Mouse (Mus musculus) ES-E14 (cell line): Measurements from ENCODE around the gene Lrmda. TPM values are rescaled to one million over a fixed set of nuclear protein-coding genes. Genes with fewer than 3 reads are reported as not detected.

ENCODE experiments used
- DNase-seq: peaks from one replicate; pipeline ENCODE4 v3.0.0-alpha.2; 2013; ENCODE audit warnings: low read depth, low spot score
- H3K27ac ChIP-seq: 2 replicates; pipeline ENCODE4 v1.5.1; 2012; ENCODE audit warnings: low read depth, mild to moderate bottlenecking, low read length, moderate library complexity, mixed read lengths; ENCODE audit not compliant: poor library complexity, insufficient read depth, severe bottlenecking
- H3K36me3 ChIP-seq: 2 replicates; pipeline ENCODE4 v1.6.1; 2012; ENCODE audit warnings: mild to moderate bottlenecking, low read length, moderate library complexity, mixed read lengths; ENCODE audit not compliant: control insufficient read depth, poor library complexity, insufficient read depth, severe bottlenecking
- H3K4me1 ChIP-seq, 2 experiments: fragments of 150-350 bp in 1 of 2; sonication (generic) in 1 of 2; 2 replicates each; pipeline ENCODE4 v1.6.1; 2012; ENCODE audit warnings: low read length in 2 of 2, mild to moderate bottlenecking in 1 of 2, mixed read lengths in 1 of 2; ENCODE audit not compliant: control insufficient read depth in 2 of 2, insufficient read depth in 2 of 2, poor library complexity in 1 of 2
- H3K4me3 ChIP-seq, 2 experiments: fragments of 150-350 bp in 1 of 2; sonication (generic) in 1 of 2; 2 replicates each; pipeline ENCODE4 v1.5.1; 2012; ENCODE audit warnings: low read length in 2 of 2, low read depth in 1 of 2, mild to moderate bottlenecking in 1 of 2, mixed read lengths in 1 of 2; ENCODE audit not compliant: insufficient read depth in 1 of 2, poor library complexity in 1 of 2, severe bottlenecking in 1 of 2
- H3K9ac ChIP-seq: 2 replicates; pipeline ENCODE4 v1.6.1; 2012; ENCODE audit warnings: low read depth, mild to moderate bottlenecking, low read length, mixed read lengths; ENCODE audit not compliant: poor library complexity, insufficient read depth, severe bottlenecking
- H3K9me3 ChIP-seq: fragments of 150-350 bp; sonication (generic); 2 replicates; pipeline ENCODE4 v1.6.1; 2012; ENCODE audit warnings: low read depth, mild to moderate bottlenecking, low read length; ENCODE audit not compliant: control insufficient read depth, insufficient read depth
- CHD2 ChIP-seq: IDR thresholded peaks from 2 replicates; pipeline ENCODE4 v1.6.1; 2014; ENCODE audit warnings: mild to moderate bottlenecking, low read depth, low read length, inconsistent platforms
- HCFC1 ChIP-seq: IDR thresholded peaks from 2 replicates; pipeline ENCODE4 v1.6.1; 2012; ENCODE audit warnings: low read length, inconsistent platforms, borderline replicate concordance; ENCODE audit not compliant: insufficient read depth
- MAFK ChIP-seq: IDR thresholded peaks from 2 replicates; pipeline ENCODE4 v1.6.1; 2014; ENCODE audit warnings: mild to moderate bottlenecking, low read depth, low read length, inconsistent platforms; ENCODE audit not compliant: insufficient read depth
- ZC3H11A ChIP-seq: IDR thresholded peaks from 2 replicates; pipeline ENCODE4 v1.6.1; 2012; ENCODE audit warnings: low read depth, mild to moderate bottlenecking, inconsistent platforms, low read length, borderline replicate concordance
- ZNF384 ChIP-seq: IDR thresholded peaks from 2 replicates; pipeline ENCODE4 v1.6.1; 2012; ENCODE audit warnings: low read depth, low read length, inconsistent platforms
- in situ Hi-C, 2 experiments: fragments of 600-800 bp; cut with MboI; formaldehyde crosslinking; loops; one replicate each; pipeline ENCODE4 v1.15.1; 2025; ENCODE audit warnings: low sequenced_read_pairs in 2 of 2, inconsistent platforms in 1 of 2; ENCODE audit not compliant: unreplicated experiment in 2 of 2
- total RNA-seq: library from RNA; depleted of rRNA; stranded (reverse); fragments of 300-350 nt; gene quantifications from 2 replicates; pipeline ENCODE4 v1.2.3, GENCODE M21; 2012

Gene Lrmda
- total RNA-seq, 1 experiment = 0.22 TPM

DNA sequence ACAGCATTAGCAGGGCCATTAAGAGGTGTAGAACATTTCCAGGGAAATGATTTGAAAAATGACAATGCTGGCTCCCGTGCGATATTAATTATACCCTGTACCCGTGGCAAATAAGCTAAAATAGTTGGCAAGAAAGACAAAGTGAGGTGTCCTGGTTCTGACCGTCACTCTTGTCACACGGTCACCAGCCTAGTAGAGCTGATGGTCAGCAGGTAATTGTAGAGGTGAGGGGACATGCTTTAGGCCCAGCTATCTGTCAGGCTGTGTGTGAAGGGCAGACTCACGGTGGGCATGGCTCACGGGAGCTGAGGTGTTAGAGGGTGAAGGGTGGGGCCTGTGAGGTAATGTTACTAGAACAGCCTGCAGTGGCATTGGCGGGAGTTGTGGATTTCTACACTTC, 134.6 kb downstream of the Lrmda start:
- in situ Hi-C loops = no loop called here
- TF ChIP-seq HCFC1 = no peak
- H3K4me1 ChIP-seq = peaks cover 4 to 5% of the 10 kb centered on the region in 2 experiments; a peak in 2 of 4 replicates

DNA sequence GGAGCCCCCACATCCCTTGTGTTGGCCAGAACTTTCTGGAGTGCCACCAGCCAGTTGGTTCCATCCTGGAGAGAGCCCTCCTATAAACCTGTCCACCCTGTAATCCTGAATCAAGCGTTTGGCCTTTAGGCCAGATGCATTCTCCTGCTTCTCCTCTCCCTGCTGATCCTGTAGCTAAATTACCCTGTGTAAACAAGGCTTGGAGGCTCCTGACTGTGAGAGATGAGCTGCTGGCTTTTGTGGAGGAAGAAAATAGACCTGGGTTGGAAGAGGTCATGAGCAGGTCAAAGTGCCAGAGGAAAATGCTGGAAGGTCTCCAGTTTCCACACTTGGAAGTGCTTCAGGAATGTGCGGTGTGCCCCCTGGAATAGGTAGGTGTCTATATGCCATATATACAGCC, 135.5 kb downstream of the Lrmda start:
- no peak overlapping the region for H3K4me3 ChIP-seq
- in situ Hi-C loops = no loop called here
- H3K4me1 ChIP-seq = peaks cover 4 to 5% of the 10 kb centered on the region in 2 experiments; a peak in 2 of 4 replicates
- TF ChIP-seq CHD2 = no peak
- TF ChIP-seq MAFK = no peak
- TF ChIP-seq ZC3H11A = no peak
- no peak for TF ChIP-seq HCFC1
- H3K9ac ChIP-seq = no peak overlapping the region
- H3K27ac ChIP-seq = no peak overlapping the region
- H3K9me3 ChIP-seq = no peaks in the 10 kb centered on the region
- H3K36me3 ChIP-seq = no peaks in the 10 kb centered on the region
- DNase-seq = no peak

More for the DNA sequence above, 134.6 kb downstream of the Lrmda start:
- no peak for DNase-seq
- H3K27ac ChIP-seq = no peak overlapping the region
- H3K36me3 ChIP-seq = no peaks in the 10 kb centered on the region
- no peaks in the 10 kb centered on the region for H3K9me3 ChIP-seq
- H3K4me3 ChIP-seq = no peak overlapping the region
- H3K9ac ChIP-seq = no peak overlapping the region

DNA sequence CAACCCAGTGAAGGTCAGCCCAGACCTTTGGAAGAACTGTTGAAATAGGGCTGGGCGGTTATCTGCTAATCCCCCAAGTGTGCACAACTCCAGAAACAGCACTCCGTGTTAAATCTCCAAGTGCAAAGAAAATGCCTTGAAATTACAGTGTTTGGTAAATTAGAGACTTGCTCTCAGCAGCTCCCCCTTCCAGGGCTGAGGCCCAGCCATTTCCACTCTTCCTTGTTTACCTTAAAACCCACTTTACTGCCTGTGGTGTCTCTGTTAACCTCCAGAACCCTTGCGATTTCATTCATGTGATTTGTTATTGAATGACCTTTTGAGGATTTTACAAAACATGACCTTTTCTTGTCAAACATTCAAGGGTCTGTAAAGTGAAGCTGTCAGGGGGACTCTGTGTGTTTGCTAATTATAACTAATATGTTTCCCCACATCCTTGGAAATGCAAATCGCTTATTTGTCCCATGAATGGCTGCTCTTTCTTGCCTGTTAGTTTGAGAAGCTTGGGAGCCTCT, 136.1 kb downstream of the Lrmda start:
- no peak overlapping the region for H3K27ac ChIP-seq
- peaks cover 4 to 5% of the 10 kb centered on the region in 2 experiments; a peak in 2 of 4 replicates for H3K4me1 ChIP-seq
- H3K4me3 ChIP-seq = no peak overlapping the region
- DNase-seq = no peak
- no peaks in the 10 kb centered on the region for H3K36me3 ChIP-seq
- in situ Hi-C loops = no loop called here
- H3K9ac ChIP-seq = no peak overlapping the region
- TF ChIP-seq ZNF384 (no peak), CHD2 (no peak), HCFC1 (no peak), MAFK (no peak), ZC3H11A (no peak)
- no peaks in the 10 kb centered on the region for H3K9me3 ChIP-seq

DNA sequence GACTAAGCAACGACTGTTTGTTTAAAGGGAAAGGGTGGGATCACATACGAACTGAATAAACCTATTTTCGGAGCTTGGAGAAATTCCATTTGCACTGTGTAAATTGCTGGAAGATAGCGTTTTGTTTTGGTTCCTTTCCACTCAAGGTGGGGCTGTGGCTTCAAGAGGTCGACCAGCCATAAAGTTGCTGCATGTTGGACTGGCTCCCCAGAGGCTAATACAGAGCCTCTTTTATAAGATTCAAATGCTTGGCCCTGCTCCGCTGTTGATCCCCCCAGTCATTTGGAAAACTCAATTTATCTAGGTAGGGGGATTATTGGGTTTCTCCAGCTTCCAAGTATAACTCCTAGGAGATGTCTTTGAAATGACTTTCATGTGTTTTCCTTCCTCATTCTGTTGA, 137.5 kb downstream of the Lrmda start:
- in situ Hi-C loops = no loop called here
- Histone ChIP-seq H3K9me3 (no peaks in the 10 kb centered on the region), H3K4me3 (no peak overlapping the region), H3K36me3 (no peaks in the 10 kb centered on the region), H3K27ac (no peak overlapping the region), H3K4me1 (peaks cover 4 to 5% of the 10 kb centered on the region in 2 experiments; a peak in 2 of 4 replicates), H3K9ac (no peak overlapping the region)
- no peak for DNase-seq
- TF ChIP-seq CHD2 = no peak
- no peak for TF ChIP-seq MAFK
- no peak for TF ChIP-seq HCFC1
- no peak for TF ChIP-seq ZC3H11A
- TF ChIP-seq ZNF384 = no peak

GRCm38 (mm10) chr14:22161416-22161815, 141.9 kb downstream of the Lrmda start:
- no peaks in the 10 kb centered on the region for H3K36me3 ChIP-seq
- TF ChIP-seq ZC3H11A = no peak
- no peak for TF ChIP-seq ZNF384
- TF ChIP-seq HCFC1 = no peak
- TF ChIP-seq MAFK = no peak
- in situ Hi-C loops = no loop called here

More at GRCm38 (mm10) chr14:22161416-22161815, 141.9 kb downstream of the Lrmda start:
- DNase-seq = no peak
- Histone ChIP-seq H3K27ac (no peak overlapping the region), H3K9ac (no peak overlapping the region), H3K4me3 (no peak overlapping the region), H3K4me1 (no peaks in the 10 kb centered on the region), H3K9me3 (no peaks in the 10 kb centered on the region)
